Mouse (Mus musculus): ENCODE results near the gene Nfu1.

Gene Nfu1

DNA sequence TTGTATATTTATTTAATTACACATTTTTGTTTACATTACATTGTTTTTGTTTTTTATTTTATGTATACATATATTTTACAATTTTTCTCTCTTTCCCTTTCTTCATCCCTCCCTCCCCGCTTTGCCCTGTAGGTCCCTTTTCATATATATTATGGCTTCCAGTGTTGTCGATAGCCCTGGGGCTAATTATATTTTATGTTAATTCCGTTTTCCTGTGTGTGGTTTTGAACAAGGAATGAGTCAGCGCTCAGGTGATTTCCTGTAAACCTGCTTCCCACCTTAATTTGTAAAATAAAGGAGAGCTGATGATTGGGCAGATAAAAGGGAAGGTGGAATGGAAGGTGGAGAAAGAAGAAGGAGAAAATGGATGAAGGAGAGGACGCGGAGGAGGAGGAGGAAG, at the start of gene Nfu1:
TSS of gene Nfu1 (plus strand) at position 350 of the 400 bp plus-strand sequence.
- DNase-seq (ENCODE audit: low spot score) = no peak

DNA sequence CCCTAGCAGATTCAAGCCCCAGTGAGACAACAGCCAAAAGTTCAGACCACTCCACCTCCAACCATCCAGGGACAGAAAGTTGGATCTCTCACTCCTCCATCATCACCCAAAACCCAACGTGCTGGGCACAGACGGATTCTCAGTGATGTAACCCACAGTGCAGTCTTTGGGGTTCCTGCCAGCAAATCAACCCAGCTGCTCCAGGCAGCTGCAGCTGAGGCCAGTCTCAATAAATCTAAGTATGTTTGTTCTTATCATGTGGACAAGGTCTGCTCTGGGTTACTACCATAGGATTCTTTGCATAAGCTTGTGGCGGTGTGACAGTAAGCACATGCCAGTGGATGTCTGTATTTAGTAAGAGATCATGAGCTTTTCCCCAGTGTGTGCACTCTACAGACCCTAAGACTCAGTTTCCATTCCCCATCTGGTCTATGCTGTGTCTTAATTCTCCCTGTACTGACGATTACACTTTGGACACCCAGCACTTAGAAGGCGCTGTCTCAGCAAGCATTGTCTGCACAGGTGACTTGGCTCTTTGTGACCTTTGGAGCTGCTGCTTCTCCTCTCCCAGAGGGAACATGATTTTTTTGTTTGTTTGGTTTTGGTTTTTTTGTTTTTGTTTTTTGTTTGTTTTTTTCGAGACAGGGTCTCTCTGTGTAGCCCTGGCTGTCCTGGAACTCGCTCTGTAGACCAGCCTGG, 44.9 kb upstream of the Nfu1 start:
- DNase-seq (ENCODE audit: low spot score) = no peak

DNA sequence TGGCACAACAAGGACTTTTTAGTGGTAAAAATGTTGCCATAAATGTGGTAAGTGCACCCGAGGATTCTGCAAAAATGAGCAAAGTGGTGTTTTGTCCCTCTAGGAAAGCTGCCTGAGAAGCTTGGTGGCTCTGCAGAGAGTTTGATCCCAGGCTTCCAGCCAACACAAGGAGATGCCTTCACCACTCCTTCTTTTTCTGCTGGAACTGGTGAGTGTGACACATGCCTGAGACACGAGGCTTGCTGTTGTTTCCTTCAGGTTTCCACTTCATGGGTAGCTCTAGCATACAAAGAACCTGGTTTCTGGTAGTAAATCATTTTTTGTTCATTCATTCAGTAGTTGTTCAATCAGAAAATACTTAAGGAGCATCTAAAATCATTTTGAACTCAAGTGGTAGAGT, 41.9 kb upstream of the Nfu1 start:
- DNase-seq (ENCODE audit: low spot score) = no peak

DNA sequence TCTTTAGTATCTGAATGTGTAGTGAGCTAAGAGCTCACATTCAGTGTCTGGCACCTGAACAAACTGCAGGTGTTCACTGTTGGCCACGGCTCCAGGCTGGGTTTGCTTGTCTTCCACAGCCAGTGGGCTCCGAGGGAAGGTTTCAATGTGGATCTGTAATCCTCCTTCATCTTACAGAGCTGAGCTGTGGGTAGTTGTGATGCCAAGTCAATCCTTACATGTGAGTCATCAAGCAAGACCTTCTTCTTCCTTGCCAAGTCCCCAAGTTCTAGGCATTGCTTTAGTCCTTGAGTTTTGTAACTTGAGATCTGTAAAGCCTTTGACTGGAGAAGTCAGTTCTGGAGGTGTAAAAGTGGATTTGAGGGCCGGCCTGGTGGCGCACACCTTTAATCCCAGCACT, 35.1 kb upstream of the Nfu1 start:
- no peak for DNase-seq (ENCODE audit: low spot score)

DNA sequence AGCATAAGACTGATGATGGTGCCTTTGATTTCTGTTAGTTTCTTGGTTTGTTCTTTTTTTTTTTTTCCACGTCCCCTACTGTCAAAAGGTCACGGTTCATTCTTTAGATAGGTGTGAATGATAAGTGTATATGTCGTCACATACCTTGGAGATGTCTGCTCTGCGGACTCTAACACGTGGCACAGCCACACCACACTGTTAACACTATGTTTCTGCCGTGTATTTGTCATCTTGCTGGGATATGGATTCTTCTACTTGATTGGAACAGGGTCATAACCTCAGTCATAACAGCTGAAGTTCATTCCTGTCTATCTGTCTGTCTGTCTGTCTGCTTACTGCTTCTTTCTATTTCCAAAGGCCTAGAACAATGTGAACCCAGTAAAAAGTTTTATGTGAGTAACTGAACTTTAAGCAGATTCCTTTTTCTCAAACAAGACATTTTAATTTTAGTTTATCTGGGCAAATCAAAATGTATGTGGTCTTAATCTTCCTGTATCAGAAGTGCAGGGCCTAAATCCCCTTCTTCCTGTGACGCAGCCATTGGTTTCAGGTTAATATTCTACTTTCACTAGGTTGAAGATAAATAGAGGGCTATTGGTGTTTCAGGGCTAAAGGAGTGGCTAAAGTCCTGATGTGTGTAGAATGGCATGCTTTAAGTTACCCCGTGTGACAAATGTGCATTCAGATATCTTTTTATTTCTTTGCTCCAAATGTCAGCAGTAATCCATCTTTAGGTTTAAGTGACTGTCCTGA, 30.7 kb upstream of the Nfu1 start:
- no peak for DNase-seq (ENCODE audit: low spot score)

DNA sequence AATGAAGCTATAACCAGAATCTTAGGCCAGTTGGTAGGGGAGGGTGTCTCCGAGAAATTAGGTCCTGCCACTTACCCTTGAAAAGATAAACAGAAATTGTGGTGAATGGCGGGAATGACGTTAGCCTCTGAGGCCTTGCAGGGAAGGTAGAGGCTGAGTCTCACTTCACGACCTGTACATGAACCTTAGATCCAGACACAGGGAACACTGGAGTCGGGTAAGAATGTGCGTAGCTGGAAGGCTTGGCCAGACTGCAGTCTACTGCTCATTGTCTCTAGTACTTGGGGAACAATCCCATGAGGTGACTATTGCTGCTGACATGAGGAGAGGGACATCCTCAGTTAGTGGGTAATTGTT, 30.1 kb upstream of the Nfu1 start:
- no peak for DNase-seq (ENCODE audit: low spot score)

DNA sequence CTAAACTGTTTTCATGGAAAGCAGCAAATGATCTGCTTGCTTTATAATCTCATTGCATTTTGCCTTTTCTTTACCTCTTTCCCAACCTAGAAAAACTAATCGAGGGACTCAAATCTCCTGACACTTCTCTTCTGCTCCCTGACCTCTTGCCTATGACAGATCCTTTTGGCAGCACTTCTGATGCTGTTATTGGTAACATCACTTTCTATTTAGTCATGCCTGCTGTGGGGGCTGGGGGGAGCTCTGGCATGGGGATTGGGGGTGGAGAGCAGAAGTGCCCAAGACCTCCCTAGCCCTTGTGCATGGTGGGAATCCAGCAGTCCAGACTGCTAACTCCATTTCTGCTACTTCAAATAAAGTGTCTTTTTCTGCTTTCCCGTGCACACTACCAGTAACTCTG, 27.8 kb upstream of the Nfu1 start:
- DNase-seq (ENCODE audit: low spot score) = no peak

DNA sequence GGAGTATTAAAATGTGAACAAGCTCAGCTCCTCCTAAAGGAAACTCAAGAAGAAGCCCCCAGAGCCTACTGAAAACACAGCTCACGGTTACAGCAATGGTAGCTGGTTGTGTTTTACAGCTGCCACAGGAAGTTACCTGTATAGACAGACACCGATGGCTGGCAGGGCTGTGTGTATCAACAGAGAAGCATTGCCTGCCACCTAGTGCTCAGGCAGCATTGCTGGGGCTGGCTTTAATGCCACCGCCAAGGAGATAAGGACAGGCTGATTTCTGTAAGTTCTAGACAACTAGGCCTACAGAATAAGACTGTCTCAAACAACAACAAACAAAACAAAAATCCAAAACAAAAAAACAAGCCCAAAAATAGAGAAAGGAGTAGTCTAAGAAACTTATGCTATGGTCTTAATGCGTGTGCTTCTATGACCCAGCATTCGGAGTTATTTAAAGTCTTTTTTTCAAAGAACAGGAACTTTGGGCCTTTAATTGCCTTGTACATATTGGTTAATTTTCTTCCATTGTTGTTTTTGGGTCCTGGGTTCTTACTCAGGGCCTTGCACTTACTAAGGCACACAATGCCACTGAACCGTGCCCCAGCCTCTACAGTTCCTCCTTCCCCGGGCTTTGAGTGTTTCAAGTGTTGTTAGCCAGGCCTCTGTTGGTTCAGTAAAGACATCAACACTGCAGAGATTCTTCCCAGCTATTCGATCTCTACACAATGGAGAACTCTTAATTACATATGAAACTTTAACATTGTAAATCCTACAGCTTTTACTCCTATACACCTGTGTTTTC, 23.5 kb upstream of the Nfu1 start:
- DNase-seq (ENCODE audit: low spot score) = no peak

DNA sequence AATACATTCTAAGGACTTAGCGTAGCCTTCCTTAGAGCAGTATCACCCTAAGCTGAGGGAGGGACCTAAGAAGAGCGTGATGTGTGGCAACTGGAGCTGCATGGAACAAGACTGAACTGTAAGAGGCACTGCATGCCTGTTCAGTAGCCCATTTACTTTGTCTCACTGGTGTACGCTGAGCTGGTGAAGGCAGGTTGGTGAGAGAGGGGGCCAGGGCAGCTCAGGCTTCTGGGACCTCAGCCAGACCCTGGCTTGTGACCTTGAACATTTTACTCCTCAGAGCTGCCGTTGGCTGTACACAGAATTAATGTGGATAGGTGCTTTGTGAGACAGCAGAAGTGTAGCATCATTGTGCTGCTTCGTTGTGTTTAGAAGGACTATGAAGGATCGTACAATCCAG, 19.5 kb upstream of the Nfu1 start:
- DNase-seq (ENCODE audit: low spot score) = no peak

DNA sequence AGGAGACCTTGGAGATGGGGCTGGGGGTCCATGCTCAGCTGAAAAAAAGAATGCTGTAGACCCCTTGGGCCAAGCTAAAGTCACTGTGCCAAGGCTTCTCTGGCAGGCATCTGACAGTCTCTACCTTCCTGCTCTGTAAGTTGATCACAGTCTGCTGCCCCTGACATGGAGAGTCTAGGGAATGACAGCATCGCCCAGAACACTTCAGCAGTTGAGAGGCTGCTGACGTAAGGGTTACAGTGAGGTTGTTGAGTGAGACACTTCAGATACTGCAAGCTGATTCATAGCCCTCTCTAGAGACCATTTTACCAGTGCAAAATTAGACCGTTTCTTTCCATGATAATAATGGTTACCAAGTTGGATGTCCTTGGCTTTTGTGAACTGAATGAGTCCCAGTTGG, 18.0 kb upstream of the Nfu1 start:
- DNase-seq (ENCODE audit: low spot score) = no peak

DNA sequence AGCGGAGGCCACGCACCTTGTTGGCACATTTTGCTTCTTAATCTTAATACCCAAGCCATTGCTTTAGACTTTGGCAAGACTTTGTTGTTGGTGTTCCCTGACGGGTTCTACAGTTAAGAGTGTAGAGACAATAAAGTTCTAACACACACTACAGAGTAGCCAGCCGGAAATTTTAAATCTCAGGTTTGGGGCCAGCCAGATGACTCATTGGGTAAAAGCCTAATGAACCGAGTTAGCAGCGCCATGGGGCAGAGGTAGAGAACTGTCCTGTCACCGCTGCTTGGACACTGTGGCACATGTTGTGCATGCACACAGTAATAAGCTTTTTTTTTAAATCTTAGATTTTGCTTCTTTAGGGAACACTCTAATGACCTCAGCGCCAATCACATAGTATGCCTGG, 16.7 kb upstream of the Nfu1 start:
- no peak for DNase-seq (ENCODE audit: low spot score)

DNA sequence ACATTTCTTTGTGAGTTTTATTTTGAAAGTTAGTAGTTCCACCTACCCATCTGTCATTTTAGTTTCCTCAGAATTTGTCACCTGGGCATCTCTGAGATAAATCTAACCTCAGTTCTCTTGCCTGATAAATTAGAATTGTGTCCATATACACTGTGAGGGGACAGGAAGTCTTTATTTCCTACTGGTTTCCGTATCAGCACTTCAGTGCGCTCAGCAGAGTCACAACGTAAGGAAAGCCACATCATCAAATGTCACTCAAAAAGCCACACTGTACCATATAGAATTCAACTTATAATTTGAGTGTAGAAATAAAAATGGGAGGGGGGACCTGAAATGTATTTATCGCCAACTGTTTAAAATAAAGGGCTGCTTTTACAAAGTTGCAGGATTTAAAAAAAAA, 14.8 kb upstream of the Nfu1 start:
- no peak for DNase-seq (ENCODE audit: low spot score)

DNA sequence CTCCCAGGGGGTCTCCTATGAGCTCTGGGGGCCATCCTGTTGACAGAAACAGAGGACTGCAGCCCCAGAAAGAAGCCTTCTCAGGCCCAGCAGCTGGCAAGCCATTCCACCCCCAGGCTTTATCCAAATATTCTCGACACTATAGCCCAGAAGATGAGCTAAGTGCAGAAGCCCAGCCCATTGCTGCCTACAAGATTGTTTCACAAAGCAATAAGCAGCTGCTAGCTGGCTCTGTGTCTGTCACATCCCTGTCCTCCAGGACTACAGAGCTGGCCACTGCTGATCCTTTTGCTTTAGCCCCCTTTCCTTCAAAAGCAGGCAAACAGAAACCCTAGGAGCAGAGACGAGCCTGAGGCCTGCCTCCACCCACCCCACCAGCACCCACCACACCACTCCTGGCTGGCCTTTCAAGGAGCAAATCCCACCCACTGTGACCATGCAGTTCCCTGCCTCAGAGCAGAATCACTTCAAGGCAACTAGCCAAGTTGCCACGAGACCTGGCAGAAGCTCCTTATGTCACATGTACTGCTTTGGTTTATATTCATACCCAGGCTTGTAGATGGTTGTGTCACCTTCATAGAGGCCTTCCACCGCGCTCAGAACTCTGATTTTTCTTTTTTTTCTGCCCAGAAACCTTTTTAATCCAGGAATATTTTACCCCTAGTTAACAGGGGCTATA, 12.3 kb upstream of the Nfu1 start:
- no peak for DNase-seq (ENCODE audit: low spot score)

DNA sequence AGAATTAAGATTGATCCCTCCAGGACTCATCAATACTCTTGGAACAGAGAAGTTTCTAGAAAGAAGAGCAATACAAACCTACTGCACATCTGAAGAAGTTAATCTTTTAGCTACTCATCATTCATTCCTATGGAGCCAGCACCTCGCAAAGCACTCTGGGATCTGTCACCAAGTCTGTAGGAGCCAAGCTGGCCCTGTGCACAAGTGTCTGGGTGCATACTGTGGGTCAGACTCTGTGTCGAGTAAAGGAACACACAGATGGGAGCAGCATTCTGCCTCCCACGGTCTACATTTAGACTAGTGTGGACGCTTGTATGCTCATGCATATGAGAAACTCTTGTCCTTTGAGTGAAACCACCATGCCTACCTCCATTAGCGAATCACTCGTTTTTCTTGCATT, 11.7 kb upstream of the Nfu1 start:
- DNase-seq (ENCODE audit: low spot score) = no peak

DNA sequence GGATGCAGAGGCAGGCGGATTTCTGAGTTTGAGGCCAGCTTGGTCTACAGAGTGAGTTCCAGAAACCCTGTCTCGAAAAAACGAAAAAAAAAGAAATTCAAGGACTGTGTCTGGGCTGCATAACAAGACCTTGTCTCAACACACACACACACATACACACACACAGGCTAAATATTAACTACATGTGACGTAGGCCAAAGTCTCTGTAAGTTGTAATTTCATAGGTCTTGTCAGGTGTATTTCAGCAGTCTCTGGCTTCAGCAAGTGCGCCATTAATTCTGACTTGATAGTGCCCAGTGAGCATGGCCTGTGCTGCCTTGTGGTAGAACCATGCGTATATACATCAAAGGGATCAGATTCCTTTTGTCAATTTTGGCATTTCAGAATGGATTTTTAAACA, 7.0 kb upstream of the Nfu1 start:
- no peak for DNase-seq (ENCODE audit: low spot score)

DNA sequence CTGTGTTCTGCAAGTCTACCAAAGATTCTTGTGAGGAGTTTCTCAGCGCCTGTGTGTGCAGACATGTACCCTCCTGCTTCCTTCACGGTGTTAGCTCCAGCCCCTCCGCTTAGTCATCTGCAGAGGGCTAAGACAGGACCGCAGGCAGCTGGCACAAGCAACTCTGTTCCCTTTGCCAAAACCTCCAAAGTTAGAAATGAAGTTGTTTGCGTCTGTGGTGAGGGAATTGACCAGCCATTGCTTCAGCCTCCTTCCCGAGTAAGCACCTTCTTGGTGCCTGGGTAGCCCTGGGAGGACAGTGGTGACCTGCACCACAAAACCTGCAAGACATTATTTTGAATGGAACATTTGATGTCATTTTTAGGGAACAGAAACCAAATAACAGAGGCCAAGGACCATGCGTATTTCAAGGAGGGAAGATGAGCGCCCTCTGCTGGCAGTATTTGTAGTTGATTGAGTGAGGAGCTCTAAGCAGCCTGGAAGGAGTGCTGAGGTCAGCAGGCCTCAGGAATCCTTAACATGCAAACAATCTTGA, 6.4 kb upstream of the Nfu1 start:
- peak; percentile 66 for DNase-seq (ENCODE audit: low spot score)

DNA sequence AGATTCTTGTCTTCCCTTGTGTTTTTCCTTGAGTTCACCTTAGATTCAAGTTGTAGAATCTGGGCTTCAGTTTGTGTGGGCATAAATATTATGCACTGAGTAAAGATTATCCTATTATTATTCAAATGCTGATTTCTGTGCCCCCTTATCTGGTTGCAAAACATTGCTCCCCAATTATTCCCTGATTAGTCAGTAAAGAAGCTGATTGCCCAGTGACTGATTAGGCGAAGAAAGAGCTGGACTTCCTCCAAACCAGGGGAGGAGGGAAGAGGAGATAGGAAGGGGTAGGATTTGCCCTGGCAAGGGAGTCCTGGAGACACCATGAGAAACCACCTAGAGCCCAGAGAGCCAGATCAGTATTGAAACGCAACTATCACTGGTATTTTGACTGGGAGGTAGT, 4.9 kb upstream of the Nfu1 start:
- no peak for DNase-seq (ENCODE audit: low spot score)

DNA sequence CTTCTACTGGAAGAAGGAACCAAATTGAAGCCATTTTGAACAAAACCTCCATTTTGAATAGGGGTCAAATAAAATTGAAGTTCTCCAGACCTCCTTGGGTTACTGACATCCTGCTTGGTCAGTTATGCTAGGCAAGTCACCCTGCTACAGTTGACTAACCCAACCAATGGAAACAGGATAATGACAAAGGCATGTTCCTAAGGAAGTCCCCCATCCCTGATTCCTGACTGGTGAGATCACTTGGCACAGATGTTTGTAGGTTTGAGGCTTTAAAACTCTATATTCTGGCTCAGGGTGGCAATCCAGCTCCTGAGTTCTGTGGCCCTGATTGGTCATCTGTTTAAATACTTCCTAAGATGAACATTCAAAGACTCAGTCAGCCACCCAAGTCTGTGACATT, 3.5 kb upstream of the Nfu1 start:
- no peak for DNase-seq (ENCODE audit: low spot score)

DNA sequence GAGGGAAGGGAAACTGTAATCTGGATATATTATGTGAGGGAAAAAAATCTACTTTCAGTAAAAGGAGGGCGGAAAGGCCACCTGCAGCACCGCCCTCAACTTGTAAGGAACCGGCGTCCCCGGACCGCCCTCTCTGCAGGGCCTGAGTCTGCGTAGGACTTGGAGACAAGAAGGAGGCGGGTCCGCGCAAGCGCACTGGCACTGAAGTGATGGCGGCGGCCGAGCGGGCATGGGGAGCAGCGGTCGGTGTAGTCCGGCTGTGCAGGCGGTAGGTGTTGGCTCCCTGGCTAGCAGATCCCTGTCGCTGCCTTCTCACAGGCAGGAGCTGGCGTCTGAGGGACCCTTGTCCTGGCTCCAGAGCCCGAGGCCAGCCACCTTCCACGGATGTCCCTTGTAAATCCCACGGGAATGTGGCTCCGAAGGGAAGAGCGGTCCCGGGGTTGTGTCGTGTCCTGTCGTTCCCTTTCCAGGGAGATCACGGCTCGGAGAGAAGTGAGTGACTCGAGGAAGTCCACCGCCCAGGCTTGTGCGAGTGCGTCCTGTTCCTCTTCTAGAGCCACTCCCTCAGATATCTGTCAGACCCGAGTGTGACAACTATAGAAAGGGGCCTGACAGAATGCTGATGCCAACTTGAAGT, 774 bp downstream of the Nfu1 start:
- peak; percentile 92 for DNase-seq (ENCODE audit: low spot score)

DNA sequence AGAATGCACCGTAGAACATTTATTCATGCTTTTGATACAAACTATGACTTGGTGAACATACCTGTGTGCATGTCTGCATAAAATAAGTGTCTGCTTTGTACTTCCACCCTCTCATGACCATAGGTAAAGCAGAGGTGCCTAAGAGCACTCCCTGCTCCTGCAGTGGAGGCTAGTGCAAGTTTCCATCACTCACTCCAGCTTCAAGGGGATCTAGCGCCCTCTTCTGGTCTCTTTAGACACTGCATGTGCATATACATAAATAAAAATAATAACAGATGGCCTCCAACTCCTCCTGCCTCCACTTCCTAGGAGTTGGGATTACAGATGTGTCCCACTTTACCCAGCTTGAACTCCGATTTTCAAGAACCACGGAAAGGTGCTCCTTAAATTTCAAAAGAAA, 7.9 kb downstream of the Nfu1 start:
- no peak for DNase-seq (ENCODE audit: low spot score)

DNA sequence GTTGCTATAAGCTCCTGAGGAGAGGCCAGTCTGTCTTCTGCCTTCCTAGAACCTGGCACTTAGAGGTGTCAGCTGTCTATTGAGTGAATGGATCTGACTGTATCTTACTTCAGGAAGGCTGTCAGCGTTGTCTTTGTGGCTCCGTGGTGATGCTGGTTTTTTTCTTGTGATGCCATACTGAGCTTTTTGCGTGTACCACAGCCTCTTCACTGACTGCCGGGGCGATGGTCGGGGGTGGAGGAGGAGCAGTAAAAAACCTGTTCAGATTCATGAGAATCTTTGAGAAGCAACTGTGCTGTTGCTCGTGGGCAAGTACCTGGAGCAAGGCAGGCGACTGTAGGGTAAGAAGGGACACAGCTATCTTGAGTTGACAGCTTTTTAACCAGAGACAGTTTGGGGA, 9.8 kb downstream of the Nfu1 start:
- no peak for DNase-seq (ENCODE audit: low spot score)

DNA sequence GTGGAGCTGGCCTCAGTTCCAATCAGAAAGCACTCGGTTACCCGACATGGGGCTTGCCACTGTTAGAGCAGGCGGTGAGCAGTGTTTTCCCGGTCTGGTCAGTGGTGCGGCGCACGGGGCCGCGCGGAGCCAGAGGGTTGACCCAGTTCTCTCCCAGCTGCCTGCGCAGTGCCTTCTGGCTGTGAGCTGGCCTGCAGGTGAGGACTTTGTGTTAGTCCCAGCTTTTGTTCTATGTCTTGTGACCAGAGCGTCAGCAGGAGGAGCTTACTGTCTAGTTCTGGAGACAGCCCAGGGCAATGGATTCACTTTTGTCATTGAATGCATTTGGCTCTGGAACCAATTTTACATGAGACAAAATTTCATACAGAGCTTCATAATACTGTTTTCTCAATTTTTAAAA, 12.8 kb downstream of the Nfu1 start:
- no peak for DNase-seq (ENCODE audit: low spot score)

All from ovary, postnatal 10 days (tissue).